Mouse (Mus musculus) cortical plate, adult 2 months (tissue): ENCODE results near the gene Fam3a.

Experiments
- CTCF ChIP-seq: fragments of 200-500 bp; IDR thresholded peaks from 2 replicates; pipeline ENCODE4 v1.5.1; 2011; ENCODE audit warnings: mild to moderate bottlenecking, control low read depth, low read length; ENCODE audit not compliant: insufficient read depth; ENCODE audit errors: extremely low read depth
- POLR2A ChIP-seq: fragments of 200-500 bp; IDR thresholded peaks from 2 replicates; pipeline ENCODE4 v1.6.1; 2011; ENCODE audit warnings: mild to moderate bottlenecking, low read length, control low read depth; ENCODE audit not compliant: insufficient read depth; ENCODE audit errors: extremely low read depth

- TF ChIP-seq CTCF (no peak), POLR2A (no peak)
These were observed 24.7 kb downstream of the Fam3a start for GRCm38 (mm10) chrX:74368209-74368909.
